Mouse (Mus musculus) activated CD4-positive, CD25-positive, alpha-beta regulatory T cell, adult 9 weeks (primary cell): ENCODE results near the gene Nsun7. TPM values are rescaled to one million over a fixed set of nuclear protein-coding genes. Genes with fewer than 3 reads are reported as not detected.

ENCODE experiments used
- polyA plus RNA-seq: library from polyadenylated mRNA; unstranded; fragments of 100-300 nt; shearing (Covaris generic); gene quantifications from one replicate; pipeline ENCODE4 v1.2.1, GENCODE M21; 2017

The Nsun7 gene
- 0.60 TPM for polyA plus RNA-seq

DNA sequence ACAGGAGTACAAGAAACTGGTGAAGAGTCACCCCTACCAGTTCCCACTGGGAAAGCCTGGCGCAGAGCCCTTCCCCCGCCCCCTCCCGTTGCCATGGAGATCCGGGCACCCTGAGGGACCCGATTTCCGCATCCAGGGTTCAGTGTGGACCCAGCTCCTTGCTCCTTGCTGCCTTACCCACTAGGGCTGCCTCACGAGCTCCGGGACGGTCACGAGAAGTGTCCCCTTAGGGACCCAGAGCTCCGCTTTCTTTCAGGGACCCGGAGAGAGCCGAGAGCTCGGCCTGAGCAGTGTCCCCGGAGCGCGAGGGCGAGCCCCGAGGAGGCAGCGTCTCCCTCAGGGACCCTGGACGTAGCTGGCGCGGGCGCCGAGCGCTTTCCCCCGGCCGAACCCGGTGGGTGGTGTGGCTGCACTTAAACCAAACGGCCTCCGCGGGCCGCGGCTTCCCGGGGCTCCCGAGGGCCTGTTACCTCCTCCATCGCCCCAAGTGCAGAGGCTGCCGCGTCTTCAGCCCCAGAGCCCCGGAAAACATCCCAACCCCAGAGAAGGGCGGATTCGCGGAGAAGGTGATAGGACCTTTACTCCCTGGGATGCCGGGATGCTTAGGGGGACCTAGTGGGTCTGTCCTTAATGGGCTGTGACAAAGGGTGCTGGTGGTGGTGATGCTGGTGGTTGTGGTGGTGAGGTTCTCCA lies at the start of gene Nsun7:
TSS of gene Nsun7 (plus strand) at position 142 of the 693 bp plus-strand sequence.

Other genes with a start within 250 kb of the Nsun7 start
- gene Rbm47, start 86.8 kb upstream of the Nsun7 start, polyA plus RNA-seq, result 1.6 TPM